Mouse (Mus musculus) myocyte (in vitro differentiated cells): ENCODE results near the gene Cttnbp2nl.

Source experiments
- E2F4 ChIP-seq: IDR thresholded peaks from one replicate; pipeline ENCODE4 v1.6.1; 2011; ENCODE audit warnings: mild to moderate bottlenecking, control low read depth, moderate library complexity; ENCODE audit not compliant: insufficient read depth
- MAX ChIP-seq: IDR thresholded peaks from one replicate; pipeline ENCODE4 v1.6.1; 2011; ENCODE audit warnings: low read depth, mild to moderate bottlenecking, control low read depth
- MYOD1 ChIP-seq, 3 experiments: IDR thresholded peaks; one replicate each; pipeline ENCODE4 v1.6.1; 2011; ENCODE audit warnings: control low read depth in 2 of 3, low read depth in 2 of 3, mild to moderate bottlenecking in 2 of 3, moderate library complexity in 1 of 3; ENCODE audit not compliant: insufficient read length in 2 of 3, control insufficient read depth in 1 of 3
- MYOG ChIP-seq, 3 experiments: IDR thresholded peaks; one replicate each; pipeline ENCODE4 v1.6.1; 2011; ENCODE audit warnings: control low read depth in 2 of 3, low read depth in 2 of 3, mild to moderate bottlenecking in 2 of 3; ENCODE audit not compliant: insufficient read length in 2 of 3, control insufficient read depth in 1 of 3, insufficient read depth in 1 of 3
- POLR2A ChIP-seq: IDR thresholded peaks from one replicate; pipeline ENCODE4 v1.6.1; 2011; ENCODE audit warnings: low read depth, mild to moderate bottlenecking, control low read depth, moderate library complexity; ENCODE audit not compliant: insufficient read length
- POLR2AphosphoS2 ChIP-seq: IDR thresholded peaks from one replicate; pipeline ENCODE4 v1.6.1; 2011; ENCODE audit warnings: low read depth, control low read depth; ENCODE audit not compliant: insufficient read length
- REST ChIP-seq: IDR thresholded peaks from one replicate; pipeline ENCODE4 v1.6.1; 2011; ENCODE audit warnings: mild to moderate bottlenecking, control low read depth, moderate library complexity; ENCODE audit not compliant: insufficient read depth, insufficient read length
- SRF ChIP-seq: IDR thresholded peaks from one replicate; pipeline ENCODE4 v1.6.1; 2011; ENCODE audit warnings: low read depth; ENCODE audit not compliant: control insufficient read depth, insufficient read length
- TCF3 ChIP-seq: IDR thresholded peaks from one replicate; pipeline ENCODE4 v1.6.1; 2011; ENCODE audit warnings: low read depth, control low read depth; ENCODE audit not compliant: insufficient read length
- USF1 ChIP-seq: IDR thresholded peaks from one replicate; pipeline ENCODE4 v1.6.1; 2011; ENCODE audit warnings: low read depth, mild to moderate bottlenecking, control low read depth, moderate library complexity

GRCm38 (mm10) chr3:105072536-105072935 lies 19.6 kb upstream of the Cttnbp2nl start:
- no peak for TF ChIP-seq POLR2A
- TF ChIP-seq MYOD1 (IDR thresholded peaks at IDR 0.05; ENCODE audit: control insufficient read depth in 1 of 3, insufficient read length in 2 of 3, low read depth in 2 of 3) = no peak
- no peak for TF ChIP-seq MYOG (IDR thresholded peaks at IDR 0.05; ENCODE audit: control insufficient read depth in 1 of 3, insufficient read depth in 1 of 3, insufficient read length in 2 of 3, low read depth in 2 of 3)
- TF ChIP-seq MAX = no peak
- no peak for TF ChIP-seq USF1
- TF ChIP-seq REST = no peak
- no peak for TF ChIP-seq TCF3
- TF ChIP-seq SRF = no peak
- TF ChIP-seq POLR2AphosphoS2 = no peak
- no peak for TF ChIP-seq E2F4
